Mouse (Mus musculus) cerebellum, adult (tissue): Measurements from ENCODE around the gene Nup188.

Experiments used
- ATAC-seq: cut with Nextera tagmentation; 2 replicates; pipeline ENCODE4 v1.9.2; 2017; ENCODE audit warnings: mild to moderate bottlenecking, moderate library complexity, mixed read lengths; ENCODE audit not compliant: insufficient number of reproducible peaks, low FRiP score, low TSS enrichment

Nup188 gene

DNA sequence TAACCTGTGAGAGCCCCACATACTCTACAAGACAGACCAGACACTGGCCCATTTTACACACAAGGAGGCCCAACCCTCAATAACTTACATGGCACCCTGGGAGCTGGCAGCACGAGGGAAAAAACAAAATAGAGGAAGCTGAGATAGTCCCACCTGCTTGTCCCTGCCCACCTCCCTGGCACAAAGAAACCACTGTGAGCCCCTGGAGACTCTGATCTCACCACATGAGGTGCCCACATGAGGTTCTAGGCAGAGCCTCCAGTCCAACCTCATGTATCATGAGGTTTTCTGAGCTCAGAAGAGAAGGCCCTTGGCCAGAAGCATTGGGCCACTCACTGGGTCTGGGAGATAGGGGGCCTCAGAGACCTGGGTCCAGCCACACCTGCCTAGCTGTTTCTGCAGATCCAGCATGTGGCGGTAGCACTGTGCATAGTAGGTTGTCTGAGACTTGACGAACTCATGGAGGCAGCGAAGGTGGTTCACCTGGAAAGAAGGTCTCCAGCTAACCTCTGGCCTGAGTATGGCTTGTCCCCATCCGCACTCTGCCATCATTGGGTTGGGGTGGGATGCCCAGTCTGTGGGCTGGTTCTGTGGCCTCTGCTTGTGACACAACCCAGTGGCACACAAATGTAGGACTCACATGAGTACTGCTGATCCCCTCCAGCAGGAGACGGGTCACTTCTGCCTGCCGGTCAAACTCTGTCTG, 59.9 kb downstream of the Nup188 start:
- ATAC-seq, result no peak

DNA sequence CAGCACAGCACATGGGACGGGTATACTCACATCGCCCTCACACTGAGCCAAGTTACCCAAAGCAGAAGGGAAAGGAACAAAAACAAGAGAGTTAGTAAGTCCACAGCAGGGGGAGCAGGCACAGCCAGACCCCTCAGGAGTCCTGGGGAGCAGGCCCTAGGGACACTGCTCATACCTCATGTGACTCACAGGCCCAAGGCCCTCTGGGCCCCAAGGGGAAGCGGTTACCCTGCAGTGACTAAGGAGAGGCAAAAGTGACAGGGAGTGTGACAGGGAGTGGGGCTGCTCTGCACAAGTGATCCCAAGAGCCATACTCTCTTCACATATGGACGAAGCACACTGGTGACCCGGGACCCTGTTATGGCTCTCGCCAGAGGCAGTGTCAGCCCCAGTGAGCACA, 63.0 kb downstream of the Nup188 start:
- ATAC-seq, result no peak

GRCm38 (mm10) chr2:30351149-30351548, 65.0 kb downstream of the Nup188 start:
- no peak for ATAC-seq

- ATAC-seq, result 0 out of 2 replicates have a peak, but pooled peaks have one; percentile 22
Measured at GRCm38 (mm10) chr2:30355861-30356260, 69.7 kb downstream of the Nup188 start.

- ATAC-seq, result no peak
Measured at GRCm38 (mm10) chr2:30356266-30356665, 70.1 kb downstream of the Nup188 start.

DNA sequence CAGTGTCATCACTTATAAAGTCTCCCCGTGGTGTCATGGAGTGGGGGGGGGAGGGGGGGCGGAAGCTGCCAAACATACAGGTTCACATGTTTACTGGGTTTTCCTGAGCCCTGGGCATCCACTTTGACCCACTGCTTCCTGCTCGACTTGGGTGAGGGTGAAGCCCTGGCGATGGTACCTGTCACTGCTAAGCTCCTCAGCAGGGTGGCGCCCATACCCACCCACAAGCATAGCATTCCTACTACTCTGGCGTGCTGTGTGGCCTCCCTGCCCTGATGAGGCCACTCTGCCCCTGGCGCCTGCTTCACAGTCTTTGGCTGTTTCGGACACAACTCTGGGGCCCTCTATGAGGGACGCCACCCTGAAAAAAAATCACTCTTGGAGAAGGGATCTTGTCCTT, 70.7 kb downstream of the Nup188 start:
- no peak for ATAC-seq

DNA sequence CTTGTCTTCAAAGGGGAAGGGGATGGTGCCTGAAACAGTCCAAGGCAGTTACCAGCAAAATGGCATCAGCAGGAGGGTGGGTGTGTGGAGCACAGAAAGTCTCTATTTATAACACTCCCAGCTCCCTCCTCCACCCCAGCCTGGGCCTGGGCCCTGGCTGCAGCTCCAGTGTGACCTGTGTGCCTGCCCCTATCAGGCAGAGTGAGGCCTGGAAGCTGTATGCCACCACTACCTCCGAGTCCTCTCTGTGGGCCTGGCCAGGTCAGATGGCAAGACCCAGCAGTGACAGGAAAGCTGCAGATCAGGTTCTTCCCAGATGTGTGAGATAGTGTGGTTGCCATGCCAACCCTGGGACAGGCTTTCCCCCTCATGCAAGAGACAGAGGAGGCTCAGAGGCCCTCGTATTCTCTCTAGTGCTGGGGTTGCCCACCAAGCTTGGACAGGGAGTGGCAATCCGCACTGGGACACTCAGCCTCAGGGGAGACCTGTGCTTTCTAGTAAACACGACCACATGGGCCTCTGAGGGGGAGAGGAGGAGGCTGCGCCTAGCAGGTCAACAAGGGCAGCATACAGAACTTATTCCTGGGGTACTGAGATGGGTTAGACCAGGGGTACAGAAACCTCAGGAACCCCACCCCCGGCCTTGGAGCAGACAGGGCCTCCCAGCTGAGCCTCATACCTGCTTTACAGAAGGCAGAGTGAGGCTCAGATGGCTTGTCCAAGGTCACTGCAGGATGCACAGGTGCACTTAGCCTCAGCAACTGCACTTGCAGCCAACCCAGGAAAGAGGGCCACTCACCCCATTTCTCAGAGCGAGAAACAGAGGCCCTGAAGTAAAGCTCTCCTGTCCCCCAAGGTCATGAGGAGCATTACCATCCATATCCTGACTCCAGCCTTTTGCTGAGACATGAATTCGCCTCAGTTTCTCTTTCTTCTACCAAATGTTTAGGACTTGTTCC, 71.6 kb downstream of the Nup188 start:
- no peak for ATAC-seq

DNA sequence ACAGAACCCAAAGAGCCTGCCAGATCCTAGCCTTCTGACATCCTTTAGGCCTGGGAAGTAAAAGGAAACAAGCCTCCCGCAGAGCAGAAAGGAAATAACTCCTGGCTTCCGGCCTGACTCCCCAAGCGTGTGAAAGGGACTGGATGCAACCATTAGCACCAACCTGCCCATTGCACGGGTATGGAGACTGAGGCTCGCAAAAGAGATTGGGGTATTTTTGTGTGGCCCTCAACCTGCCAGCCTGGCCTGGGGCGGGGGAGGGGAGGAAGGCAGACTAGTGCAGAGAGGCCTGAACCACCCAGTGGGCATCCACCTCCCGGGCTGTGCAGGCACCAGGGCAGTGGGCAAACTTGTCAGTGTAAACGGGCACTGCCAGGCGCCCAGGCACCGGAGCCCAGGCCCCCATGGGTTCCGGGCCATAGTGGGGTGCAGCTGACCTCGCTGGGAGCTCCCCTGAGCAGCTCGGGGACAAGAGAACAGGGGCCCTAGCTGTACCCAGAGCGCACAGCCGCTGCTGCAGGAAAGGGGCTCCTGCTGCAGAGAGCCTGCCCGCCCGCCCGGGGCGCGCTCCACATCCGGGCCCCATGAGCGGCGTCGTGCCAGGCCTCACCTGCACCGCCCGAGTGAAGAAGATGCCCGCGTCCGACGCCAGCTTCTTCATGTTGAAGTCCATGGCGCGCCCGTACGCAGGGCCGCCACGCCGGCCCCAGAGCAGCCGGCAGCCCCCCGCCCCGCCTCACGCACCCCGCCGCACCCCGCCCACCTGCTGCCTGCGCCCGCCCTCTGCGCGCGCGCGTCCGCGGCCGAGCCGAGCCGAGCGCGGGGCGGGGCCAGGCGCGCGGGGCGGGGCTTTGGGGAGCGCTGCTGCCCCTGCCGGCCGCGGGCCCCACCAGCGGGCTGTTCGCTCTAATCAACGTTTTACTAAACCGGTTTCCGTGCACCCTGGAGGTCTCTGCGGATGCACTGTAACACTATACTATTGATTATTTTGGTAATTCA, 72.6 kb downstream of the Nup188 start, which contains the start of gene Sh3glb2:
TSS of gene Sh3glb2 (minus strand) at position 805 of the 999 bp plus-strand sequence.
- peak; percentile 29; the same call in 1 of the 2 replicates for ATAC-seq

DNA sequence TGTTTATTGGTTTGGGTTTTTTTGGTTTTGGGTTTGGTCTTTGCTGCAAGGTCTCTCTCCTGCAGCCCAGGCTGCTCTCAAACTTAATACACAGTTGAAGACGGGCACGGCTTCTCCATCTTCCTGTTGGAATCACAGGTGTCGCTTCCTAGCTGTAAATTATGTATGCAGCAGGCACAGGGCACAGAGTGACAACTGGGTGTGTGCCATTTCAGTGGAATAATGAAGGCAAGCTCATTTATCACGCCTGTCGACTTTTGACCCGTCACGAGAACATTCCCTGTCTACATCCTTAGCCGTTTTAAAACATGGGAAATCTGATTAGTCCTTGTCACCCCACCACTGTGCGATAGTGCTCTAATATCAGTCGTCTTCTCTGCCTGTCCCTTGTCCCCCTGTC, 74.4 kb downstream of the Nup188 start:
- ATAC-seq, result no peak

GRCm38 (mm10) chr2:30362865-30363264, 76.7 kb downstream of the Nup188 start:
- no peak for ATAC-seq

DNA sequence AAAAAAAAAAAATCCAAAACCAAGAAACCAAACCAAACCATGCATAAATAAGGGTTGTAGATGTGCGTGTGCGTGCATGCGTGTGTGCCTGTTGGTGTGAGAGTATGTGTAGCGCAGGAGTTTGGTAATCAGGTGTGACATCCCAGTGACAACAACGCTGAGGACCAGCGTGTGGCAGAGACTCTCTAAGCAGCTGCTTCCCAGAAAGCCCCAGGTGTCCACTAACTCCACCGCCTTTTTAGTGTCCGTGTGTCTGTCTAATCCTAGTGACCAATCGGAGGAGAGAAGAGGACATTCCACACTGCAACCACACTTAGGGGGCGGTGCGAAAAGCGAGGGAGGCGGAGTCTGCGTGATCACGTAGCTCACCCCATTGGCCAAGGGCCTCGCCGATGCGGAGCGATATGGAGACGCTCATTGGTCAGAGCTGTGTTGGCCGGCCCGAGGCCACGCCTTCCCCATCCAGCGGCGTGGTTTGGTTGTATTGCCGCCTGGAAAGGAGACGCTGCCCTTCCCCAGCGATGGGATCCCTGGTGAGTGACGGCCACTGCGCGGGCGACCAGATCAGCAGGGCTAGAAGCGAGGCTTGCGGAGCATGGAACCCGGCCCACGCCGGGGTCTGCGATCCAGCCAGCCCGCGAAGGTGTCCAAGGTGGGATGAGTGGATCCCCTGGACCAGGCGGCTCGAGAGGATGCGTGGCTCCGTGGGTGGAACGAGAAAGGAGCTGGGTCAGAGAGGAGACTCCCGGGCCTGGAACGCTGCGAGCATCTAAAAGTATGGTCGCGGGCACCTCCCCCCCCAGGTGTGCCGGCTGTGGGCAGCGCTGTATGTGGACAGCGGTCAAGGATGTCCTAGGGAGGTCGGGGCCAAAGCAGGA, 77.8 kb downstream of the Nup188 start, which contains the start of gene Miga2:
TSS of gene Miga2 (plus strand) at position 461 of the 878 bp plus-strand sequence.
- ATAC-seq, result peak; percentile 96

- ATAC-seq, result no peak
Measured at GRCm38 (mm10) chr2:30365281-30366069, 79.3 kb downstream of the Nup188 start.

DNA sequence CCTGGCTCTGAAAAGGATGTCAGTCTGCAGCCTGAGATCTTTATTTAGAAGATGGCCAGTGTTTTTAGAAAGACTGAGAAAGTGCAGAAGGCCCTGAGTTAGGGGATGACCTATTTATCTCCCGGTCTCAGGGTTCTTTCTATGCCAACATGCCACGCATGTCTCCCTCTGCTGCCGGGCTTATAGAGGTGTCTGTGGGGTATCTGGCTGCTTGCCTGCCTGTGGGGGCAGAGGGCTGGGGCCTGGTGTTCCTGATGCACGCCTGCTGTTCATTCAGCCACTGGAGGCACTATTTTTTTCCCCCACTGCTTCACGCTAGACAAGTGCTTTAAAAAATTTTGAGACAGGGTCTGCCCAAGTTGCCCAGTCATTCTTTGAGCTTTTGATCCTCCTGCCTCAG, 80.0 kb downstream of the Nup188 start:
- ATAC-seq, result no peak

- ATAC-seq, result no peak
Measured at GRCm38 (mm10) chr2:30371544-30371943, 85.3 kb downstream of the Nup188 start.

DNA sequence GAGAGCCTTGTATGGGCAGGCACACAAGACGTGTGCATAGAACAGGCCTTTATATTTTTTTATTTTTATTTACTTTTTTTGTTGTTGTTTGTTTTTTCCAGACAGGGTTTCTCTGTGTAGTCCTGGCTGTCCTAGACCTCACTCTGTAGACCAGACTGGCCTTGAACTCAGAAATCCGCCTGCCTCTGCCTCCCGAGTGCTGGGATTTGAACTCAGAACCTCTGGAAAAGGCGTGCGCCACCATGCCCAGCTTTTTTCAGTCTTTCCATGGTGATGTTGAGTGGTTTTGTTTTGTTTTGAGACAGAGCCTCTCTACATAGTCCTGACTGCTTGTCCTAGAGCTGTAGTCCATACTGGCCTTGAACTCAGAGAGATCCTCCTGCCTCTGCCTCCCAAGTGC, 86.5 kb downstream of the Nup188 start:
- ATAC-seq, result no peak

GRCm38 (mm10) chr2:30375893-30376292, 89.7 kb downstream of the Nup188 start:
- no peak for ATAC-seq

GRCm38 (mm10) chr2:30377721-30378120, 91.5 kb downstream of the Nup188 start:
- ATAC-seq, result no peak

DNA sequence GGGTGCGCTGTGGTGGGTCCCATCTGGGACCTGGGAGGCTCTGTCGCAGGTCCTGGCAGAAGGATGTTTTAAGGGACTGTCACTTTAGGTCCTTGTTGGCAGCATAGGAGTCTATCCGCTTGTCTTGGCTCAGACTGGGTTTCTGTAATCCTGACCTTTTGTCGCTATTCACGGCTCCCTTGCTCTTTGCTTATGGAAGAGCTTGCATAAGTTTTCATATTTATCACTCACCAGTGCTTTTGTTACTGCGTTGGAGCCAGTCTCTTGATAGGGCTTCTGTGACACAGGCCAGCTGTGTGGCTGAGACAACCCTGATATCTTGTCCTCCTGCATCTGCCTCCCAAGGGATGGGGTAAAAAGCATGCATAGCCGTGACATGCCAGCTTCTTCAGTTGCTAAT, 93.1 kb downstream of the Nup188 start:
- ATAC-seq, result no peak
